Mouse (Mus musculus) erythroblast, adult 5-6 weeks (primary cell): Measurements from ENCODE around the gene Nek7. TPM values are rescaled to one million over a fixed set of nuclear protein-coding genes. Genes with fewer than 3 reads are reported as not detected.

Source experiments
- ATAC-seq: replicated peaks from 2 replicates; pipeline ENCODE4 v1.8.0; 2016; ENCODE audit warnings: moderate number of reproducible peaks, mild to moderate bottlenecking, moderate TSS enrichment, inconsistent platforms; ENCODE audit not compliant: poor library complexity, low FRiP score, severe bottlenecking
- total RNA-seq, 2 experiments: library from RNA; stranded (forward) in 1 of 2; stranded (reverse) in 1 of 2; fragments of 150-400 nt in 1 of 2; fragments of 200-764, 138-1000 nt in 1 of 2; gene quantifications; 2 replicates each; pipeline versions ENCODE4 v1.2.3 to v1.2.4; 2015 to 2017; ENCODE audit warnings: low replicate concordance in 2 of 2

Gene Nek7
- total RNA-seq, 2 experiments from 2014 or later = 31.3 to 35.2 TPM

GRCm38 (mm10) chr1:138576066-138576697, 43.8 kb downstream of the Nek7 start:
- no peak for ATAC-seq

- no peak for ATAC-seq
Observed at GRCm38 (mm10) chr1:138575629-138576028, 44.3 kb downstream of the Nek7 start.

- ATAC-seq = no peak
Observed at GRCm38 (mm10) chr1:138571565-138572361, 48.2 kb downstream of the Nek7 start.

- ATAC-seq = no peak
Observed at GRCm38 (mm10) chr1:138571038-138571441, 48.9 kb downstream of the Nek7 start.

- ATAC-seq = no peak
Observed at GRCm38 (mm10) chr1:138568434-138569232, 51.3 kb downstream of the Nek7 start.

- no peak for ATAC-seq
Observed at GRCm38 (mm10) chr1:138567946-138568345, 52.0 kb downstream of the Nek7 start.

- ATAC-seq = no peak
Observed at GRCm38 (mm10) chr1:138564677-138565076, 55.3 kb downstream of the Nek7 start.

- ATAC-seq = no peak
Observed at GRCm38 (mm10) chr1:138560733-138561132, 59.2 kb downstream of the Nek7 start.

GRCm38 (mm10) chr1:138559213-138560101, 60.5 kb downstream of the Nek7 start:
- no peak for ATAC-seq

GRCm38 (mm10) chr1:138558342-138558741, 61.6 kb downstream of the Nek7 start:
- ATAC-seq = peak; percentile 58; the same call in 1 of the 2 replicates

- ATAC-seq = no peak
Observed at GRCm38 (mm10) chr1:138554926-138555325, 65.0 kb downstream of the Nek7 start.

- no peak for ATAC-seq
Observed at GRCm38 (mm10) chr1:138550184-138550583, 69.8 kb downstream of the Nek7 start.

- ATAC-seq = no peak
Observed at GRCm38 (mm10) chr1:138542170-138542515, 77.8 kb downstream of the Nek7 start.

GRCm38 (mm10) chr1:138541495-138542169, 78.3 kb downstream of the Nek7 start:
- ATAC-seq = no peak

GRCm38 (mm10) chr1:138539713-138540112, 80.2 kb downstream of the Nek7 start:
- no peak for ATAC-seq

- ATAC-seq = no peak
Observed at GRCm38 (mm10) chr1:138538217-138538616, 81.7 kb downstream of the Nek7 start.

- no peak for ATAC-seq
Observed at GRCm38 (mm10) chr1:138535758-138536574, 84.0 kb downstream of the Nek7 start.

- no peak for ATAC-seq
Observed at GRCm38 (mm10) chr1:138530604-138531003, 89.3 kb downstream of the Nek7 start.
